Mouse (Mus musculus) hindbrain, postnatal 0 days (tissue): ENCODE data around the gene Syt5. TPM values are rescaled to one million over a fixed set of nuclear protein-coding genes. Genes with fewer than 3 reads are reported as not detected.

Source experiments
- ATAC-seq: fragments of 200-750 bp; cut with Nextera tagmentation; 2 replicates; pipeline ENCODE4 v1.8.0; 2017; ENCODE audit warnings: mild to moderate bottlenecking, moderate TSS enrichment, moderate library complexity
- DNase-seq: peaks from one replicate; pipeline ENCODE4 v3.0.0-alpha.2; 2015; ENCODE audit warnings: low spot score
- H3K27ac ChIP-seq: fragments of 300-500 bp; sonication (generic); 2 replicates; pipeline ENCODE4 v1.5.1; 2014; ENCODE audit warnings: mild to moderate bottlenecking
- H3K27me3 ChIP-seq: fragments of 300-500 bp; sonication (generic); 2 replicates; pipeline ENCODE4 v1.6.1; 2014; ENCODE audit warnings: low read length, mixed read lengths; ENCODE audit not compliant: insufficient read depth
- H3K36me3 ChIP-seq: fragments of 300-500 bp; sonication (generic); 2 replicates; pipeline ENCODE4 v1.6.1; 2014; ENCODE audit warnings: low read length, mixed read lengths; ENCODE audit not compliant: insufficient read depth
- H3K4me1 ChIP-seq: fragments of 300-500 bp; sonication (generic); 2 replicates; pipeline ENCODE4 v1.6.1; 2014; ENCODE audit warnings: antibody characterized with exemption, low read length, mixed read lengths; ENCODE audit not compliant: insufficient read depth
- H3K4me2 ChIP-seq: fragments of 300-500 bp; sonication (generic); 2 replicates; pipeline ENCODE4 v1.6.1; 2014; ENCODE audit warnings: low read depth, mild to moderate bottlenecking, low read length, moderate library complexity, mixed read lengths
- H3K4me3 ChIP-seq: fragments of 300-500 bp; sonication (generic); 2 replicates; pipeline ENCODE4 v1.5.1; 2014; ENCODE audit warnings: low read length
- H3K9ac ChIP-seq: fragments of 300-500 bp; sonication (generic); replicated peaks from 2 replicates; pipeline ENCODE4 v1.6.1; 2014; ENCODE audit warnings: mild to moderate bottlenecking, low read length, moderate library complexity, mixed read lengths
- H3K9me3 ChIP-seq: fragments of 300-500 bp; sonication (generic); 2 replicates; pipeline ENCODE4 v1.6.1; 2016; ENCODE audit warnings: low read length, mixed read lengths
- CTCF ChIP-seq: IDR thresholded peaks from 2 replicates; pipeline ENCODE4 v1.5.1; 2016; ENCODE audit warnings: antibody characterized with exemption, control low read depth, low read depth
- WGBS: fragments of 180-500 bp; shearing (Covaris S2); extraction: QIAGEN DNeasy Blood & Tissue Kit; methylation state at CpG from one replicate; pipeline ENCODE4 v1.1.7; 2014; 5-methylcytosine and 5-hydroxymethylcytosine counted together
- microRNA-seq, 2 experiments: library from miRNA; unstranded; fragments of <30 nt; microRNA quantifications; one replicate each; pipeline ENCODE4; 2016
- polyA plus RNA-seq: library from polyadenylated mRNA; unstranded; fragments of >200 nt; fragmentation: Nextera tagmentation; extraction: Ambion mirVana; gene quantifications from 2 replicates; pipeline ENCODE4 v1.2.1, GENCODE M21; 2015
- total RNA-seq: library from RNA; depleted of rRNA; stranded (reverse); fragments of >200 nt; gene quantifications from 2 replicates; pipeline ENCODE4 v1.2.3, GENCODE M21; 2014; rRNA removed

Syt5 gene
- total and polyA plus RNA-seq, 2 experiments from 2014 or later = 83.7 to 103 TPM

GRCm38 (mm10) chr7:4492284-4493224 is 54.8 kb downstream of the Syt5 start:
- DNase-seq (no peak), ATAC-seq (no peak)
- Histone ChIP-seq H3K9me3 (no peaks in the 10 kb centered on the region), H3K4me1 (no peaks in the 10 kb centered on the region), H3K9ac (no peak overlapping the region), H3K27me3 (no peaks in the 10 kb centered on the region), H3K36me3 (peaks cover 27% of the 10 kb centered on the region), H3K4me2 (no peak overlapping the region), H3K4me3 (no peak overlapping the region), H3K27ac (no peak overlapping the region)
- WGBS = 84% methylated on average over 13 of the region's 13 CpGs
- no peak for TF ChIP-seq CTCF

GRCm38 (mm10) chr7:4491308-4491707 is 56.0 kb downstream of the Syt5 start:
- no peak for DNase-seq
- Histone ChIP-seq H3K4me1 (no peaks in the 10 kb centered on the region), H3K4me3 (no peak overlapping the region), H3K9me3 (no peaks in the 10 kb centered on the region), H3K27me3 (no peaks in the 10 kb centered on the region), H3K4me2 (no peak overlapping the region), H3K27ac (no peak overlapping the region), H3K36me3 (peaks cover 38% of the 10 kb centered on the region), H3K9ac (no peak overlapping the region)
- TF ChIP-seq CTCF = no peak
- 87% methylated on average over 6 of the region's 6 CpGs for WGBS
- no peak for ATAC-seq

Small RNAs within 50 kb of the gene (microRNA-seq; reads per million reads assigned to microRNA genes)
- gene Gm23577 = 0 reads per million in 2 experiments

Other genes starting within 250 kb of the Syt5 start
- not detected in 2 replicates for gene Ncr1, start 209.8 kb downstream of the Syt5 start, total RNA-seq
- not detected in 2 replicates for gene Ncr1, start 209.8 kb downstream of the Syt5 start, polyA plus RNA-seq
- gene Gp6, start 149.8 kb downstream of the Syt5 start, total RNA-seq = not detected in 2 replicates
- gene Gp6, start 149.8 kb downstream of the Syt5 start, polyA plus RNA-seq = not detected in 2 replicates
- gene Rdh13, start 101.9 kb downstream of the Syt5 start, total RNA-seq = 71.9 and 103 TPM in 2 replicates
- gene Rdh13, start 101.9 kb downstream of the Syt5 start, polyA plus RNA-seq = 38.4 and 39.4 TPM in 2 replicates
- gene Eps8l1, start 86.9 kb downstream of the Syt5 start, total RNA-seq = 5.0 and 5.8 TPM in 2 replicates
- gene Eps8l1, start 86.9 kb downstream of the Syt5 start, polyA plus RNA-seq = 5.7 and 7.7 TPM in 2 replicates
- 88.2 and 109 TPM in 2 replicates for gene Ppp1r12c, start 45.9 kb downstream of the Syt5 start, total RNA-seq
- gene Ppp1r12c, start 45.9 kb downstream of the Syt5 start, polyA plus RNA-seq = 33.9 and 42.0 TPM in 2 replicates
- 0.93 and 3.5 TPM in 2 replicates for gene Tnnt1, start 31.2 kb downstream of the Syt5 start, total RNA-seq
- gene Tnnt1, start 31.2 kb downstream of the Syt5 start, polyA plus RNA-seq = 2.9 and 3.6 TPM in 2 replicates
- gene Tnni3, start 23.3 kb downstream of the Syt5 start, total RNA-seq = 1.9 TPM in 1 of 2 replicates, not detected in the other
- gene Tnni3, start 23.3 kb downstream of the Syt5 start, polyA plus RNA-seq = 2.1 and 3.9 TPM in 2 replicates
- 2.1 and 3.8 TPM in 2 replicates for gene Dnaaf3, start 15.1 kb downstream of the Syt5 start, total RNA-seq
- gene Dnaaf3, start 15.1 kb downstream of the Syt5 start, polyA plus RNA-seq = 2.0 and 2.6 TPM in 2 replicates
- gene Ptprh, start 56.5 kb upstream of the Syt5 start, total RNA-seq = 0.54 and 0.99 TPM in 2 replicates
- gene Ptprh, start 56.5 kb upstream of the Syt5 start, polyA plus RNA-seq = 0.52 and 0.74 TPM in 2 replicates
- gene Tmem86b, start 83.9 kb upstream of the Syt5 start, total RNA-seq = 14.2 and 17.4 TPM in 2 replicates
- gene Tmem86b, start 83.9 kb upstream of the Syt5 start, polyA plus RNA-seq = 1.1 and 1.5 TPM in 2 replicates
- 136 and 142 TPM in 2 replicates for gene Ppp6r1, start 111.5 kb upstream of the Syt5 start, total RNA-seq
- 9.4 and 10.3 TPM in 2 replicates for gene Ppp6r1, start 111.5 kb upstream of the Syt5 start, polyA plus RNA-seq
- gene Hspbp1, start 137.5 kb upstream of the Syt5 start, total RNA-seq = 259 and 288 TPM in 2 replicates
- gene Hspbp1, start 137.5 kb upstream of the Syt5 start, polyA plus RNA-seq = 172 and 174 TPM in 2 replicates
- gene Brsk1, start 143.1 kb upstream of the Syt5 start, total RNA-seq = 195 and 217 TPM in 2 replicates
- 6.7 and 7.1 TPM in 2 replicates for gene Brsk1, start 143.1 kb upstream of the Syt5 start, polyA plus RNA-seq
- gene Tmem150b, start 177.7 kb upstream of the Syt5 start, total RNA-seq = not detected in 2 replicates
- 0.13 TPM in 2 replicates for gene Tmem150b, start 177.7 kb upstream of the Syt5 start, polyA plus RNA-seq
- 29.3 and 39.5 TPM in 2 replicates for gene Kmt5c, start 192.6 kb upstream of the Syt5 start, total RNA-seq
- gene Kmt5c, start 192.6 kb upstream of the Syt5 start, polyA plus RNA-seq = 30.7 and 36.5 TPM in 2 replicates
- 10.6 and 37.2 TPM in 2 replicates for gene Cox6b2, start 205.6 kb upstream of the Syt5 start, total RNA-seq
- 47.0 and 50.1 TPM in 2 replicates for gene Cox6b2, start 205.6 kb upstream of the Syt5 start, polyA plus RNA-seq
- gene Fam71e2, start 223.8 kb upstream of the Syt5 start, total RNA-seq = not detected in 2 replicates
- not detected in 2 replicates for gene Fam71e2, start 223.8 kb upstream of the Syt5 start, polyA plus RNA-seq
- gene Il11, start 235.3 kb upstream of the Syt5 start, total RNA-seq = 2.0 TPM in 1 of 2 replicates, not detected in the other
- gene Il11, start 235.3 kb upstream of the Syt5 start, polyA plus RNA-seq = 1.1 and 1.3 TPM in 2 replicates
- gene Tmem190, start 235.4 kb upstream of the Syt5 start, total RNA-seq = not detected in 2 replicates
- 0.53 TPM in 1 of 2 replicates, not detected in the other for gene Tmem190, start 235.4 kb upstream of the Syt5 start, polyA plus RNA-seq
- 13.7 and 13.9 TPM in 2 replicates for gene Tmem238, start 242.1 kb upstream of the Syt5 start, total RNA-seq
- 16.8 and 18.2 TPM in 2 replicates for gene Tmem238, start 242.1 kb upstream of the Syt5 start, polyA plus RNA-seq
- gene Rpl28, start 245.3 kb upstream of the Syt5 start, total RNA-seq = 145 and 147 TPM in 2 replicates
- 304 and 315 TPM in 2 replicates for gene Rpl28, start 245.3 kb upstream of the Syt5 start, polyA plus RNA-seq